Mouse (Mus musculus): ENCODE data around the gene Anapc15-ps. TPM values are rescaled to one million over a fixed set of nuclear protein-coding genes. Genes with fewer than 3 reads are reported as not detected.

Anapc15-ps gene
- polyA plus RNA-seq (2015; fragmentation: Nextera tagmentation; extraction: Ambion mirVana): not detected in 2 replicates

DNA sequence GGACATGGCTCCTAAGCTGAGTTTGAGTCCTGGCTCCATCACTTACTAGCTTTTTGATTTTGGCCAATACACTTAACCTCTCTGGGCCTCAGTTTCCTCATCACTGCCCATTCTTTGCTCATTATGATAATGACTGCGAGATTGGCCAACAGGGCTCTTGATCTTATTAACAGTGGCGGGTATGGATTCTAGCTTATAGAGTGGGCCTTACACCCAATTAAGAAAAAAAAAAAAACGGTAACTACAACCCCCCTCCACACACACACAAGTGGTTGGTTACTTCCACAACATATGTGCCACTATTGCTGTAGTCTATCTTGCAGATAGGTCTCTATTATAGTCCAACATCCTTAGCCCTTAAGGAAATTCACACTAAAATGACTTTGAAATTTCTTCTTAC is at the start of gene Anapc15-ps:
Gene Anapc15-ps (minus strand): TSS at position 101 of the 400 bp plus-strand sequence.
- no peak within 1 kb of the TSS for H3K9ac ChIP-seq
- no peaks in the 10 kb centered on the region for H3K27me3 ChIP-seq
- 0 out of 2 replicates have a peak, but pooled peaks cover 5% of the 10 kb centered on the region for H3K9me3 ChIP-seq
- peaks cover 14% of the 10 kb centered on the region for H3K4me1 ChIP-seq
- H3K27ac ChIP-seq: peak within 1 kb of the TSS; percentile 62
- H3K4me2 ChIP-seq: no peak within 1 kb of the TSS
- no peak within 1 kb of the TSS for H3K4me3 ChIP-seq
- ATAC-seq (ENCODE audit: insufficient number of reproducible peaks, insufficient read depth, low FRiP score, low TSS enrichment, low read depth): no peak
- H3K36me3 ChIP-seq: no peaks in the 10 kb centered on the region
- WGBS: 95% methylated on average over 3 of the region's 3 CpGs

DNA sequence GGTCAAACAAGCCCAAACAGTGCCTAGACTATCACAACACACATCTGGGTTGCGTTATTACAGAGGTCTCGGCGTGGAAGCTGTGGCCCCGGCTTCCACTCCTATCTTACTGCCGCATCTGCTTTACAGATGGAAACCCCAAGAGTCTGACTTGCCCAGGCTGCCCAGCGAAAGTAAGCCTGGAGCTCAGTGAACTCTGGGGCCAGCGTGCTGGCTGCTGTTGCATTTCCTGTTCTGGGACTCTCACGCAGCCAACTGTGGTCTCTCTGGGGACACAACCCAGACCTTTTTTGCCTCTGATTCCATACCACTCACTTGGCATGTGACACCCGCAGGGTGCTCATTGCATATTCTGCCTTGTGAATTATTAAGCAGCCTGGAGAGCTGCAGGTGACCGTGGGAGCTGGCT is 49.0 kb upstream of the Anapc15-ps start:
- H3K9me3 ChIP-seq: no peaks in the 10 kb centered on the region
- no peak overlapping the region for H3K4me3 ChIP-seq
- no peak overlapping the region for H3K4me2 ChIP-seq
- H3K27ac ChIP-seq: no peak overlapping the region
- H3K36me3 ChIP-seq: no peaks in the 10 kb centered on the region
- WGBS: 39% methylated on average over 10 of the region's 10 CpGs
- H3K4me1 ChIP-seq: peaks cover 28% of the 10 kb centered on the region
- H3K9ac ChIP-seq: no peak overlapping the region
- no peaks in the 10 kb centered on the region for H3K27me3 ChIP-seq
- ATAC-seq (ENCODE audit: insufficient number of reproducible peaks, insufficient read depth, low FRiP score, low TSS enrichment, low read depth): no peak

GRCm38 (mm10) chr10:95720181-95720798 is 47.0 kb upstream of the Anapc15-ps start:
- Histone ChIP-seq H3K4me3 (no peak overlapping the region), H3K36me3 (no peaks in the 10 kb centered on the region)
- 66% methylated on average over 12 of the region's 12 CpGs for WGBS

DNA sequence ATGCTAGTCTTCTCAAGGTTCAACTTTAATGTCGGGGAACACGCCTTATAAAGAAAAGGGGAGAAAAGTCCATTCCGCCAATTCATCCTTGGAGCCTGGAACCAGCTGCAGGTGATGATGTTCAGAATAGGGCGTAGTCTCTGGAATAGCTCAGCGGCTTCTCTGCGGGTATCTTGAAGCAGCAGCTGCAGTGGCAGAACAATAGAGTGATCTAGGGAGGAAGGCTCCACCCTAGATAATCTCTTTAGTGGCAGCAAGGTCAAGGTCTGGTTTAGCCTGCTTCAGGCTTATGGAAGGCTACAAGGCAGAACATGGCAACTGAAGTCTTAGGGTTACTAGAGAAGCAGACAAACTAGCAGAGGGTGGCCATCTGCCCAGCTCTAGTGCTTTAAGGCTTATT is 46.2 kb upstream of the Anapc15-ps start:
- H3K27me3 ChIP-seq: no peaks in the 10 kb centered on the region
- H3K4me1 ChIP-seq: peaks cover 9% of the 10 kb centered on the region; the same call in 1 of the 2 replicates
- H3K4me2 ChIP-seq: no peak overlapping the region
- H3K36me3 ChIP-seq: no peaks in the 10 kb centered on the region
- no peak overlapping the region for H3K27ac ChIP-seq
- WGBS: 94% methylated on average over 6 of the region's 6 CpGs
- H3K4me3 ChIP-seq: no peak overlapping the region
- H3K9ac ChIP-seq: no peak overlapping the region
- ATAC-seq (ENCODE audit: insufficient number of reproducible peaks, insufficient read depth, low FRiP score, low TSS enrichment, low read depth): no peak
- no peaks in the 10 kb centered on the region for H3K9me3 ChIP-seq

More at GRCm38 (mm10) chr10:95720181-95720798, 47.0 kb upstream of the Anapc15-ps start:
- Histone ChIP-seq H3K4me1 (peaks cover 15% of the 10 kb centered on the region), H3K27ac (no peak overlapping the region), H3K9ac (no peak overlapping the region), H3K4me2 (no peak overlapping the region), H3K9me3 (no peaks in the 10 kb centered on the region), H3K27me3 (no peaks in the 10 kb centered on the region)
- no peak for ATAC-seq (ENCODE audit: insufficient number of reproducible peaks, insufficient read depth, low FRiP score, low TSS enrichment, low read depth)

DNA sequence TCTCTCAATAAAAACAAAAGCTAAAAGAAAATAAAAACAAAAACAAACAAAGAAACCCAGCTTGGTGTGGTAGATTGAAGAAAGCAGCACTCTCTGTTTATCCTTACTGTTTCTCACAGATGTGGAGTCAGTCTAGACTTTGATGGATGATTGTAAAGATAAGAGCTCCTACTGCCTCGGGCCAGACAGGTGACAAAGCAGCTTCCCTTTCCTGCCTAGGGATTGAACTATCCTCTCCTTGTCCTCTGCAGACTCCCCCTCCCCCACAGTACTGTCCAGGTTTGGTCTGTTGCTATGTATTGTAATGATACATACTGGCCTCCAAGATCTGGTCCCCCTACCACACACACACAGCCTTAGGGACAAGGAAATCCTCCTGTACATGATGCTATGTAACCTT is 45.5 kb upstream of the Anapc15-ps start:
- Histone ChIP-seq H3K27ac (no peak overlapping the region), H3K4me1 (peaks cover 9% of the 10 kb centered on the region; the same call in 1 of the 2 replicates), H3K4me2 (no peak overlapping the region), H3K36me3 (no peaks in the 10 kb centered on the region), H3K27me3 (no peaks in the 10 kb centered on the region), H3K9me3 (no peaks in the 10 kb centered on the region), H3K9ac (no peak overlapping the region), H3K4me3 (no peak overlapping the region)
- ATAC-seq (ENCODE audit: insufficient number of reproducible peaks, insufficient read depth, low FRiP score, low TSS enrichment, low read depth): no peak
- 41% methylated on average over 1 of the region's 1 CpGs for WGBS

DNA sequence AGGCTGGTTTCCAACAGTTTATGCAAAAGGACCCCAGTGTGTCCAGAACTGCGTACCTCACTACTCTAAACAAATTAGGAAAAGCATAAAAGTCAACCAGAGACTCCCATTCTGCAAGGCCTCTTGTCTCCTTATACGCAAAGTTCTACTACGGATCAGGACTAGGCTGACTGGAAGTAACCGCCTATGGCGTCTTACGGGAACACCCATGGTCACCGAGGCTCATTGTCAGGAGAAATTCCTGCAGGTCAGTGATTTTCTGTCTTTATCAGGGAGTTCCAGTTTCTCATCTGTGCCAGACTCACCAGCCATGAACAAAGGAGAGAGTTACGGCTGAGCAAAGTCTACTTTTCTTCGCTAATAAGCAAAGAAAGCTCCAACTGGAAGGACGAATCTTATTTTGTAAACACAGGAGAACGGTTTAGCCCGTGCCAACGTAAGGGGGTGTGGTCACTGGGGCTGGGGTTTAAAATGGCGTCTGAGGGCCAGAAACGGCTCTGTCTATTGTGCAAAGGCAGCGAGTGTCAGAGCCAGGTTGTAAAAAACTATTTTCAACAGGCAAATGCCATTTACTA is 43.9 kb upstream of the Anapc15-ps start:
- Histone ChIP-seq H3K4me1 (peaks cover 15% of the 10 kb centered on the region), H3K9me3 (no peaks in the 10 kb centered on the region), H3K4me3 (no peak overlapping the region), H3K4me2 (no peak overlapping the region), H3K27me3 (no peaks in the 10 kb centered on the region), H3K36me3 (no peaks in the 10 kb centered on the region), H3K27ac (no peak overlapping the region), H3K9ac (no peak overlapping the region)
- 88% methylated on average over 16 of the region's 16 CpGs for WGBS
- ATAC-seq (ENCODE audit: insufficient number of reproducible peaks, insufficient read depth, low FRiP score, low TSS enrichment, low read depth): no peak

GRCm38 (mm10) chr10:95715687-95716086 is 42.4 kb upstream of the Anapc15-ps start:
- H3K4me2 ChIP-seq: no peak overlapping the region
- H3K9me3 ChIP-seq: no peaks in the 10 kb centered on the region
- H3K9ac ChIP-seq: no peak overlapping the region
- no peak for ATAC-seq (ENCODE audit: insufficient number of reproducible peaks, insufficient read depth, low FRiP score, low TSS enrichment, low read depth)
- H3K4me1 ChIP-seq: peaks cover 21% of the 10 kb centered on the region
- no peak overlapping the region for H3K4me3 ChIP-seq
- WGBS: 77% methylated on average over 6 of the region's 6 CpGs
- no peaks in the 10 kb centered on the region for H3K36me3 ChIP-seq
- no peak overlapping the region for H3K27ac ChIP-seq
- H3K27me3 ChIP-seq: no peaks in the 10 kb centered on the region

DNA sequence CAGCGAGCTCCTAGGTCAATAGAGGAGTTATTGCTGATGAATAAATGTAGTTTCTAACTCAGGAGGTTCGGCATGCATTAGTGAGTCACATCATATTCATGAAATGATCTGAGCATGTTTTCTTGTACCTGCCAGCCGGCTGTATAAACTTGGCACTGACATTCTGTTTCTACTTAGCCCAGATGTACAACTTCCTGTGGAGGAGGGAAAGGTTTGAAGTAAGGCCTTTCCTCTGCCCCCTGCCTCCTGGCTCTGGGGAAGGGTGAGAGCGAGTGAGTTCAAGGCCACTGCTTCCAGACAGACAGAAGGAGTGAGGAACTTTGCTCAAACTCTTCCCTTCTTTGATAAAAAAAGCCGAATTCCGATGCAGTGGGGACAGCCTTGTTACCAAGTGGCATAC is 39.0 kb upstream of the Anapc15-ps start:
- Histone ChIP-seq H3K27ac (peak overlapping the region; percentile 62), H3K27me3 (no peaks in the 10 kb centered on the region), H3K9me3 (no peaks in the 10 kb centered on the region), H3K4me3 (no peak overlapping the region), H3K36me3 (no peaks in the 10 kb centered on the region), H3K4me1 (peaks cover 51% of the 10 kb centered on the region), H3K4me2 (no peak overlapping the region), H3K9ac (no peak overlapping the region)
- 33% methylated on average over 6 of the region's 6 CpGs for WGBS
- no peak; the same call in 1 of the 2 replicates for ATAC-seq (ENCODE audit: insufficient number of reproducible peaks, insufficient read depth, low FRiP score, low TSS enrichment, low read depth)

DNA sequence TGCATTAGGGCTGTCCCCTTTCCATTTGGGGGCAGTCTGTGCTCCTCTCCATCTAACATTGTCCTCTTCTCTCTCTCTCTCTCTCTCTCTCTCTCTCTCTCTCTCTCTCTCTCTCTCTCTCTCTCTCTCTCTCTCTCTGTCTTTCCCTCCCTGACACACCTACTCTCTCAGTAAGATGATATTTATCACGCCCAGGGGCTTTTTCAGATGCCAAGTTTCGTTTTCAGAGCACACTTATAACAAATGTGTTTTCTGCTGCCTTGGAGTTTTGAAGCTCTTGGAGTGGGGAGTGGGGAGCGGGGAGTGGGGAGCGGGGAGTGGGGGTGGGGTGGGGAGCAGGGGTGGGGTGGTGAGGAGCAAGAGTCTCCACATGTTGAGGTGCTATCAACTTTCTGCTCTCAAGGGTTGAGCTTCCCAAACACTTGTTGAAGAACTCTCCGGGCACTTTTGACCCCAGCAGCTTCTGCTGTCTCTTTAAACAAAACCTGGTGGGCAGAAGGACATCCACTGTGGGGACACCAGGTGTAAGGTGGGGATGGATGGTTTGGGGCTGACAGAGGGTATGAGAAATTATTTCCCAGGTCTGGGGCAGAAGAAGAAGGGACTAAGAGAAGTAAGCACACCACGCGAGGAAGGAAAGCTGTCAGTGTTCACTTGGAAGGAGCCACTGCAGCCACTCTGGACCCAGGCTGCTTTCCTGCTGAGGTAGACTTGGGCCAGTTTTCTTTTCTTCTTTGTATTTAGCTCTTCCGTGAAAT is 36.8 kb upstream of the Anapc15-ps start:
- no peak overlapping the region for H3K9ac ChIP-seq
- H3K36me3 ChIP-seq: no peaks in the 10 kb centered on the region
- H3K4me2 ChIP-seq: no peak overlapping the region
- WGBS: 54% methylated on average over 8 of the region's 8 CpGs
- peak overlapping the region; percentile 66 for H3K27ac ChIP-seq
- H3K9me3 ChIP-seq: no peaks in the 10 kb centered on the region
- peaks cover 51% of the 10 kb centered on the region for H3K4me1 ChIP-seq
- H3K4me3 ChIP-seq: no peak overlapping the region
- ATAC-seq (ENCODE audit: insufficient number of reproducible peaks, insufficient read depth, low FRiP score, low TSS enrichment, low read depth): no peak
- H3K27me3 ChIP-seq: no peaks in the 10 kb centered on the region

GRCm38 (mm10) chr10:95709143-95709880 is 36.1 kb upstream of the Anapc15-ps start:
- Histone ChIP-seq H3K27ac (peak overlapping the region; percentile 66), H3K27me3 (no peaks in the 10 kb centered on the region), H3K4me1 (peaks cover 51% of the 10 kb centered on the region), H3K36me3 (no peaks in the 10 kb centered on the region), H3K4me2 (peak overlapping the region; percentile 15; the same call in 1 of the 2 replicates), H3K4me3 (no peak overlapping the region), H3K9ac (no peak overlapping the region), H3K9me3 (no peaks in the 10 kb centered on the region)
- WGBS: 32% methylated on average over 10 of the region's 10 CpGs
- no peak for ATAC-seq (ENCODE audit: insufficient number of reproducible peaks, insufficient read depth, low FRiP score, low TSS enrichment, low read depth)

- Histone ChIP-seq H3K27ac (peak overlapping the region; percentile 66; the same call in 1 of the 2 replicates), H3K4me3 (no peak overlapping the region), H3K9me3 (no peaks in the 10 kb centered on the region), H3K4me1 (peaks cover 49% of the 10 kb centered on the region), H3K9ac (no peak overlapping the region), H3K4me2 (no peak overlapping the region), H3K36me3 (no peaks in the 10 kb centered on the region), H3K27me3 (no peaks in the 10 kb centered on the region)
- WGBS: 46% methylated on average over 5 of the region's 5 CpGs
- no peak for ATAC-seq (ENCODE audit: insufficient number of reproducible peaks, insufficient read depth, low FRiP score, low TSS enrichment, low read depth)
Observed at GRCm38 (mm10) chr10:95708001-95708400, 34.8 kb upstream of the Anapc15-ps start.
